Mouse (Mus musculus): Measurements from ENCODE around the gene Casp6.

Casp6 gene

GRCm38 (mm10) chr3:129901271-129901809 is at the start of gene Casp6:
Gene Casp6 (plus strand): TSS chr3:129901425.
- DNase-seq, result peak; percentile 21

- DNase-seq, result no peak
These were observed 38.6 kb upstream of the Casp6 start for GRCm38 (mm10) chr3:129862592-129862991.

- DNase-seq, result peak; percentile 28
These were observed 37.5 kb upstream of the Casp6 start for GRCm38 (mm10) chr3:129863698-129864097.

- DNase-seq, result no peak
These were observed 23.9 kb upstream of the Casp6 start for GRCm38 (mm10) chr3:129877327-129877726.

- peak; percentile 90 for DNase-seq
These were observed 22.7 kb upstream of the Casp6 start, which contains the start of gene Pla2g12a for GRCm38 (mm10) chr3:129878405-129879021. Gene Pla2g12a (plus strand): TSS chr3:129878606.

- no peak for DNase-seq
These were observed 22.0 kb upstream of the Casp6 start for GRCm38 (mm10) chr3:129879131-129879757.

- no peak for DNase-seq
These were observed 21.3 kb upstream of the Casp6 start for GRCm38 (mm10) chr3:129879913-129880312.

- no peak for DNase-seq
These were observed 20.2 kb upstream of the Casp6 start for GRCm38 (mm10) chr3:129880925-129881593.

GRCm38 (mm10) chr3:129885577-129885976 is 15.6 kb upstream of the Casp6 start:
- no peak for DNase-seq

GRCm38 (mm10) chr3:129886430-129886829 is 14.8 kb upstream of the Casp6 start:
- DNase-seq, result no peak

- no peak for DNase-seq
These were observed 13.3 kb upstream of the Casp6 start for GRCm38 (mm10) chr3:129887779-129888517.

GRCm38 (mm10) chr3:129892003-129892402 is 9.2 kb upstream of the Casp6 start:
- DNase-seq, result no peak

GRCm38 (mm10) chr3:129893143-129893542 is 8.1 kb upstream of the Casp6 start:
- no peak for DNase-seq

GRCm38 (mm10) chr3:129896591-129896990 is 4.6 kb upstream of the Casp6 start:
- no peak for DNase-seq

- no peak for DNase-seq
These were observed 2.3 kb upstream of the Casp6 start for GRCm38 (mm10) chr3:129898886-129899285.

GRCm38 (mm10) chr3:129903369-129903768 is 2.1 kb downstream of the Casp6 start:
- DNase-seq, result no peak

- DNase-seq, result no peak
These were observed 2.6 kb downstream of the Casp6 start for GRCm38 (mm10) chr3:129903866-129904265.

GRCm38 (mm10) chr3:129904381-129905132 is 3.3 kb downstream of the Casp6 start:
- no peak for DNase-seq

- no peak for DNase-seq
These were observed 10.8 kb downstream of the Casp6 start for GRCm38 (mm10) chr3:129912025-129912424.

GRCm38 (mm10) chr3:129913241-129913640 is 12.0 kb downstream of the Casp6 start:
- DNase-seq, result no peak

- no peak for DNase-seq
These were observed 16.2 kb downstream of the Casp6 start for GRCm38 (mm10) chr3:129917424-129917823.

- peak; percentile 25 for DNase-seq
These were observed 17.2 kb downstream of the Casp6 start for GRCm38 (mm10) chr3:129918434-129918833.
